Mouse (Mus musculus): ENCODE measurements around the gene Ccdc9b.

Ccdc9b gene

DNA sequence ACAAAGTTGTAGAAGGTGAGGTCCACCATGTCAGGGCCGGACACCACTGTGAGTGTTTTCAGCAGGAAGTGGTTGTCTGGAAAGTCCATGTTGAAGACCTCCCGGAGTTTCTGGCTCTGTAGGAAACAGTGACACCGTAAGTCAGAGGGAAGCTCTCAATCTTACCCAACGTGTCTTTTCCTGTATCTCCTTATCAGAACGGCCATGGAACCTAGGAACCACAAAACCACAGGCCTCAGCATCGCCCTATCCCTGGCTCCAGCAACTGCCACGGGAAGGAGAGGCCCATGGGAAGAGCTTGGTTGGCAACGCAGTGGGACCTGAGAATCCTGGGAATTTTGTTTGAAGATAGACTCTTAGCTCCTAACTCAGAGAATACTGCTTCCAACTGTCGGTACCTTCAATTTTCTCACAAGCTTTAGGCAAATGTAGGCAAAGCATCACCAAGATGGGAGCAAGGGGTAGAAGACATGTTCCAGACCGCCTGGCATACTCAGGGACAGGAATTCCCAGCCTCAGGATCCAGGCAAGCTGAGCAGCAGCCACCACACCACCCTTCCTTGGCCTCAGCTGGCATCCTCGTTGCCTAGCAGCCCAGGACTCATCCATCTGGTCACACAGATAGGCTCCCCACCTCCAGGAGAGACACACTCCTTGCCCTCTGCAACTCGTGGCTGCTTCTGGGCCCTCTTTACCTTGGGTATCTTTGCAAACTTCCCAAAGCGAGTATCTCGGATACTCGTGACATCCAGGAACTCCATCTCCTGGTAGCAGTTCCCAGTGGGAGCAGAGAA, 38.6 kb downstream of the Ccdc9b start:
- in situ Hi-C loops (cut with MboI, MseI) = no loop called here

DNA sequence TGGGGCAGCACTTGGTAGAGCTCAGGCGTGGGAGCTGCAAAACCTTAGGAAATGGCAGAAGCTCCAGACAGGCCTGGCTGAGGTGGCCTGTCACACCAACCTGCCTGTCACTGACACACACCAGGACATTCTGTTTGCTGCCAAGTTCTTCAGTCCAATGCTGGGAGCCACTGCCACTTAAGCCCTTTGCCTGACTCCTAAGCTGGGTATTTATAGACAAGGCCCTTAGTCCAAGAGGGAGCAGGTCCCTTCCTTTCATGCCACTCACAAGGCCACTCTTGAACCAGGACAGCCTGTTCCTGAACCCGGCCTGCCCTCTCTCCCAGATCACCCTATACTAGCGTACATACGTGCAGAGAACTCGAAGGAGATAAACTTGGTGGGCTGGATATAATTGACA, 45.8 kb downstream of the Ccdc9b start:
- in situ Hi-C loops (cut with MboI, MseI) = loop anchor here in 1 of 2 experiments (5.0 kb wide), 1 partner anchor 166 kb away; no protein-coding TSS in a partner anchor

DNA sequence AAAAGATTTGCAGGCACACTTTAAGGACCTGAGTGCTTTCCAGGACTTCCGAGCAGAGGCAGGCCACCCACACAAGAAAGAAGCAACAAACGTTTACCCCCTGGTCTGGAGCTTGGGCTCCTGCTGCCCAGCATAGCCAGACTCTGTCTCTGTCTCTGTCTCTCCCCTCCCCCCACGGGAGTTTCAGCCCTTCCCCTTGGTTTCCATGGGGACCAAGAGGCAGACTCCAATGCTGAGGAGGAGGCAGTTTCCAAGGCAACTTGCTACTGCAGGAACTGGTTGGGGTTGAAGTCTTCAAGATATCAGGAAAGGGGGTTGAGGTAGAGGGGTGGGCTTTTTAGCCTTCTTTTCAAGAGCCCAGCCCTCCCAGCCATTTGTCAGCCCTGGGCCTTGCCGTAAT, 48.2 kb downstream of the Ccdc9b start:
- in situ Hi-C loops (cut with MboI, MseI) = no loop called here

DNA sequence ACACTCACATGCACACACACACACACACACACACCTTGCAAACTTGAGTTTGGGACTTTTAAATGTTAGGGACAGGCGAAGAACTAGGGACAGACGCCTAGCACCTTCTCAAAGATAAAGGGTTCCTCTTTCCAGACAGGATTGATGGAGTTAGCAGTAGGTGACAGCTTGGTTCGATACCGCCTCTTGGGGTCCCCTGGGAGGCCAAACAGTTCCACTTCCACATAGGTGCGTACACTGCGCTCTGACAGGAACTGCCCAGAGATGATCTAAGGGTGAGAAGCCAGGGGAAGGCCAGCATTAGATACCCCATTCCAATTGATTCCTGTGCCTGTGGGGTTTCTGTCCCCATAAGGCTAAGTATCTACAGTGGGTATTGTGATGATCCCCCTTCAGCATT, 48.8 kb downstream of the Ccdc9b start:
- in situ Hi-C loops (cut with MboI, MseI) = no loop called here

DNA sequence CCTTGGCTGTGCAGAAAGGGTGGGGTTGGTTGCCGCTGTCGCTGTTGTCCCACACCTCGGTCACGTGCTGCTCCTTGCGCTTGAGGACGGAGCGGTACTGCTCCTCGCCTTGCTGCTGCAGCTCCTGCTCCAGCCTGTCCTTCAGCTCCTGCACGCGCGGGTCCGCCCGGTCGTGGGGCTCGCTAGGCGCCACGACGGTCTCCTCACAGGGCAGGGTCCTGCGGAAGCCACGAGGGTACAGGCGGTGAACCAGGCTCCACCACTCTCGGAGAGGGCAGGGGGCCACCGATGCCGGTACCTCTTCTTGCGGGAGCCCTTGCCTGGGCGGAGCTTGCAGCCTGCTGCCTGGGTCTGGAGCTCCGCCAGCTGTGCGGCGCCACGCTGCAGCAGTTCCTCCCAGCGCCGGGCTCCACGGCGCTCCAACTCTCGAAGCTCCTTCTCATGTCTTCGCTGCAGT, 51.4 kb downstream of the Ccdc9b start:
- in situ Hi-C loops (cut with MboI, MseI) = no loop called here

DNA sequence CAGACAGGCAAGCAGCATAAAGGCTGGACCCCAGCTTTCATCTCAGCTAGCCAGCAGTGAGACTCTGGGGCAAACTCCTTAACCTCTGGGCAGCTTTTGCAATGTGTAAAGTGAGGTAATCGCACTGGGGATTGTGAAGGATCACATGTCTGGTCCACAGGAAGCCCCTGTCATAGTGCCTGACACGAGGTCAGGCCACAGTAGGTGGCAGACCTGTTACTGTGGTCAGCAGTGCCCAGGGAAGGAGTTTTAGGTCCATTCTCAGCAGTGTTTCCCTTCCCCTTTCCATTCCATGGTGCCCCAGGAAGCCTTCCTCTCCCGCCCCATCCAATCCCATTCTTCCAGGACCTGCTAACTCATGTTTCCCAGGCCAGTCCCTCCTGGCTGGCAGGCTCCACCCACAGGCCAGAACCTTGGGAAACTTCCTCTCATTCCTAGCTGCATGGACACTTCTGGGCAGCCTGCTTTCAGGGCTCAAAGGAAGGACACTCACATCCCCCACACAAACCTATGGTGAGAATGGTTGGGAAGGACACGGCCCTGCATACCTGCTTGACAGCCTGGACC, 52.7 kb downstream of the Ccdc9b start:
- in situ Hi-C loops (cut with MboI, MseI) = no loop called here

DNA sequence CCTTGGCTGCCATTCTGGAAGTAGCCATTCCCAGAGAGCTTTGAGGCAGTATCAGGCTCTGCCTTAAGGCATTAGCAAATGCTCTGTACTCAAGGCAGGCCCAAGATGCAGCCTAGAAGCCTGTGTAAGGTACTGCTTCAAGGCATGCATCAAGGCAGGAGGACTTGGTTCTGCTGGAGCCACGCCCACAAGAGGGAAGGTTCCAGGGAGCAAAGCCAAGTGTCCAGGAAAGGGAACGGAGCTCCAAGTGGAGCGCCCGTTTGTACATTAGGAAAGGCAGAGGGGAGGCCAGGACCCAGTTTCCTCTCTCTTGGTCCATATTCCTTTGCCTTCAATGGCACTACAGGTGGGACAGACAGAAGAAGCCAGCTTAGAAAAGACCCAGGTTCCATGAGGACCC, 54.0 kb downstream of the Ccdc9b start:
- in situ Hi-C loops (cut with MboI, MseI) = no loop called here

DNA sequence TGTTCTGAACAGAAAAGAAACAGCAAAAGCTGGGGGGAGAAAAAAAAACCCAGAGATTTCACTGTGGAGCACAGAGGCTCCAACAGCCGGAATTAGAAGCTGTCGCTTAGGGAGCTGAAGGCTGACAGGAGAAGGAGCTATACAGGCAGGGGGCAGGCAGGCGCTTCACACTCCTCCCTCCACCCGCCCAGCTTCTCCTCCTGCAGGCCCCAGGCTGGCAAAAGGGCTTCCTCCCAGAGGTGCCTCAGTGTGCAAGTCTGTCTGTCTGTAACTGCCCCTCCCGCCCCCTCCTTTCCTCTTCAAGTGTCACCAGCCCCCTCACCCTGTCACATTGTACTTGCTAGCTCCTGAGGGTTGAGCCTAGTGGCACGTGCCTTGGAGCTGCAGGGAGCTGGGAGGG, 56.0 kb downstream of the Ccdc9b start:
- in situ Hi-C loops (cut with MboI, MseI) = no loop called here

All from T-helper 17 cell (primary cell).